ENCODE assay signal across 8 mouse cellular contexts in the genomic region with DNA sequence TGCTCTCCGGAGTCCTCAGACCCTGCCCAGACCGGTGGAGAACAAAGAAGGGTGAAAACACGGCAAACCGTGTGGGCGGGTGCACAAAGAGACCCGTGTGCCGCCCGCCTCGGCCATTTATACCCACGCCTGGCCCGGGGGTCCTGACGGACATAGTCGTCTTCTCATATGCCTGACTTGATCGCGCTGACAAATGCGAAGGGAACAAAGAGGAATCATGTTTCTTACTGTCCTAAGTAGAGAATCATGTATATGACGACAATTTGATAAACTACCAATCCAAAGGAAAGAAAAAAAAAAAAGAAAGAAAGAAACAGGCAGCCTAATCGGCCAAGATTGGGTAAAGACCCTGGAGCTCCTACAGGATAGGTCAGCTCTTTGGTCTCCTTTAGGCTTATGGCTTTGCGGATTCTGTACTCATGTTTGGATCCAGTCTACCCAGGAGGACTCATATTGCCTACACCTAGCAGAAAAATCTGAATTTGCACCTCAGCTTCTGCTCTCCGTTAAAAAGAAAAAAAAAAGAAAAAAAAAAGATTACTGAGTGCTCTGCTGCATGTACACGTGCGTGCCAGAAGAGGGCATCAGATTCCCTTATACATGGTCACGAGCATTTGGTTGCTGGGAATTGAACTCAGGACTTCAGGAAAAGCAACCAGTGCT. TPM values are rescaled to one million over a fixed set of nuclear protein-coding genes. Genes with fewer than 3 reads are reported as not detected.
DNase-seq lines count a peak whose midpoint lies in the region; ATAC-seq and TF ChIP-seq lines count a peak whose summit lies in the region.

No protein-coding gene starts in this region.

- peak; percentile 78 for TF ChIP-seq CTCF in liver, embryonic 14.5 days (IDR thresholded peaks at IDR 0.05; ENCODE audit: low read depth)

- H3K27ac ChIP-seq in heart, embryonic 15.5 days, result peak overlapping the region; percentile 88
- H3K27ac ChIP-seq in liver, embryonic 14.5 days, result peak overlapping the region; percentile 81
- peak overlapping the region; percentile 91 for H3K27ac ChIP-seq in stomach, embryonic 16.5 days (ENCODE audit: low read length)

- peaks cover 5% of the 10 kb centered on the region for H3K27me3 ChIP-seq in heart, embryonic 15.5 days
- H3K27me3 ChIP-seq in liver, embryonic 14.5 days (ENCODE audit: control insufficient read depth, insufficient read depth, low read length), result peaks cover 5% of the 10 kb centered on the region
- 0 out of 2 replicates have a peak, but pooled peaks cover 4% of the 10 kb centered on the region for H3K27me3 ChIP-seq in stomach, embryonic 16.5 days (ENCODE audit: control insufficient read depth, insufficient read depth, low read length)

- ATAC-seq in heart, embryonic 15.5 days (replicated peaks; ENCODE audit: insufficient number of reproducible peaks, insufficient read depth, low FRiP score, low read depth), result peak; percentile 75
- ATAC-seq in liver, embryonic 14.5 days (ENCODE audit: insufficient read depth), result peak; percentile 75
- peak; percentile 75; the same call in 1 of the 2 replicates for ATAC-seq in stomach, embryonic 16.5 days (ENCODE audit: insufficient read depth, low FRiP score)

- TF ChIP-seq EP300 in liver, embryonic 14.5 days (IDR thresholded peaks at IDR 0.05; ENCODE audit: low read depth), result peak; percentile 63

- peak overlapping the region; percentile 99 for H3K4me3 ChIP-seq in heart, embryonic 15.5 days
- peak overlapping the region; percentile 67 to 96 for H3K4me3 ChIP-seq in liver, embryonic 14.5 days (ENCODE audit: insufficient read depth in 1 of 2, low read depth in 2 of 2, low read length in 2 of 2)
- peak overlapping the region; percentile 88 for H3K4me3 ChIP-seq in stomach, embryonic 16.5 days (replicated peaks; ENCODE audit: low read length)

- peak overlapping the region; percentile 98 for H3K9ac ChIP-seq in heart, embryonic 15.5 days
- H3K9ac ChIP-seq in liver, embryonic 14.5 days (replicated peaks), result peak overlapping the region; percentile 83
- peak overlapping the region; percentile 94 for H3K9ac ChIP-seq in stomach, embryonic 16.5 days (ENCODE audit: low read length)

- H3K9me3 ChIP-seq in heart, embryonic 15.5 days (replicated peaks), result no peaks in the 10 kb centered on the region
- H3K9me3 ChIP-seq in liver, embryonic 14.5 days (ENCODE audit: control insufficient read depth, low read length), result no peaks in the 10 kb centered on the region
- H3K9me3 ChIP-seq in stomach, embryonic 16.5 days (replicated peaks; ENCODE audit: control insufficient read depth, low read length), result no peaks in the 10 kb centered on the region

- DNase-seq in CD8-positive naive resting alpha-beta T cell, adult 2 months (ENCODE audit: low read depth in 2 of 2, low spot score in 2 of 2), result peak; percentile 67
- peak; percentile 69 for DNase-seq in c-Kit-positive CD71-negative TER-119-negative erythroid progenitor cells, embryonic 14.5 days (ENCODE audit: low read depth)
- DNase-seq in fibroblast of lung, adult 2 months (ENCODE audit: low read depth), result peak; percentile 78
- DNase-seq in kidney, postnatal 10 days, result peak; percentile 88
- no peak for DNase-seq in liver, embryonic 14.5 days (ENCODE audit: low read depth in 3 of 3, low spot score in 3 of 3)
- DNase-seq in neural tube, embryonic 10.5 days (ENCODE audit: extremely low spot score, low spot score), result peak; percentile 90

- H3K4me2 ChIP-seq in heart, embryonic 15.5 days, result peak overlapping the region; percentile 79
- H3K4me2 ChIP-seq in liver, embryonic 14.5 days (ENCODE audit: low read depth), result peak overlapping the region; percentile 89
- peak overlapping the region; percentile 70 for H3K4me2 ChIP-seq in stomach, embryonic 16.5 days (ENCODE audit: low read depth, low read length)

- H3K4me1 ChIP-seq in heart, embryonic 15.5 days (replicated peaks), result peaks cover 14% of the 10 kb centered on the region
- H3K4me1 ChIP-seq in liver, embryonic 14.5 days (replicated peaks; ENCODE audit: control insufficient read depth in 2 of 2, insufficient read depth in 2 of 2, low read length in 1 of 2), result peaks cover 0 to 7% of the 10 kb centered on the region in 2 experiments
- H3K4me1 ChIP-seq in stomach, embryonic 16.5 days (ENCODE audit: control insufficient read depth, insufficient read depth, low read length), result peaks cover 4% of the 10 kb centered on the region; the same call in 1 of the 2 replicates

- WGBS in heart, embryonic 15.5 days, result under 1% methylated on average over 23 of the region's 23 CpGs
- under 1% methylated on average over 23 of the region's 23 CpGs for WGBS in liver, embryonic 14.5 days (ENCODE audit: insufficient replicate concordance)
- WGBS in stomach, embryonic 16.5 days, result 0% methylated on average over 23 of the region's 23 CpGs

- H3K36me3 ChIP-seq in heart, embryonic 15.5 days, result peaks cover 16% of the 10 kb centered on the region
- peaks cover 20% of the 10 kb centered on the region for H3K36me3 ChIP-seq in liver, embryonic 14.5 days (replicated peaks; ENCODE audit: control insufficient read depth, insufficient read depth, low read depth)
- H3K36me3 ChIP-seq in stomach, embryonic 16.5 days (ENCODE audit: control insufficient read depth, insufficient read depth, low read length), result peaks cover 10% of the 10 kb centered on the region; the same call in 1 of the 2 replicates

RNA-seq across cellular contexts. Expression of a gene that starts 6.5 kb away (rescaled TPM):
- polyA plus RNA-seq in heart, embryonic 15.5 days (2015; fragmentation: Nextera tagmentation; extraction: Ambion mirVana), result 0.16 and 0.30 TPM in 2 replicates
- polyA plus RNA-seq in liver, embryonic 14.5 days (2012; rRNA removed), result 1.5 and 3.5 TPM in 2 replicates
- not detected in 2 replicates for polyA plus RNA-seq in liver, embryonic 14.5 days (2014; fragmentation: Nextera tagmentation; extraction: Ambion mirVana)
- polyA plus RNA-seq in stomach, embryonic 16.5 days (2015; fragmentation: Nextera tagmentation; extraction: Ambion mirVana), result 0.94 and 1.4 TPM in 2 replicates

RNA-seq across cellular contexts. Expression of a gene that starts 17.2 kb away (rescaled TPM):
- polyA plus RNA-seq in heart, embryonic 15.5 days (2015; fragmentation: Nextera tagmentation; extraction: Ambion mirVana), result not detected in 2 replicates
- polyA plus RNA-seq in liver, embryonic 14.5 days (2012; rRNA removed), result not detected in 2 replicates
- polyA plus RNA-seq in liver, embryonic 14.5 days (2014; fragmentation: Nextera tagmentation; extraction: Ambion mirVana), result not detected in 2 replicates
- 0.27 TPM in 1 of 2 replicates, not detected in the other for polyA plus RNA-seq in stomach, embryonic 16.5 days (2015; fragmentation: Nextera tagmentation; extraction: Ambion mirVana)

RNA-seq across cellular contexts. Expression of a gene that starts 19.4 kb away (rescaled TPM):
- polyA plus RNA-seq in heart, embryonic 15.5 days (2015; fragmentation: Nextera tagmentation; extraction: Ambion mirVana), result 3.5 and 4.8 TPM in 2 replicates
- 0.90 and 2.5 TPM in 2 replicates for polyA plus RNA-seq in liver, embryonic 14.5 days (2012; rRNA removed)
- polyA plus RNA-seq in liver, embryonic 14.5 days (2014; fragmentation: Nextera tagmentation; extraction: Ambion mirVana), result 0.38 and 0.41 TPM in 2 replicates
- polyA plus RNA-seq in stomach, embryonic 16.5 days (2015; fragmentation: Nextera tagmentation; extraction: Ambion mirVana), result 13.7 and 16.3 TPM in 2 replicates

RNA-seq across cellular contexts. Expression of a gene that starts 20.0 kb away (rescaled TPM):
- polyA plus RNA-seq in heart, embryonic 15.5 days (2015; fragmentation: Nextera tagmentation; extraction: Ambion mirVana), result 2.1 and 2.6 TPM in 2 replicates
- polyA plus RNA-seq in liver, embryonic 14.5 days (2012; rRNA removed), result 0.02 TPM in 1 of 2 replicates, not detected in the other
- polyA plus RNA-seq in liver, embryonic 14.5 days (2014; fragmentation: Nextera tagmentation; extraction: Ambion mirVana), result 0.19 and 0.25 TPM in 2 replicates
- polyA plus RNA-seq in stomach, embryonic 16.5 days (2015; fragmentation: Nextera tagmentation; extraction: Ambion mirVana), result 0.96 and 1.4 TPM in 2 replicates

RNA-seq across cellular contexts. Expression of a gene that starts 21.5 kb away (rescaled TPM):
- polyA plus RNA-seq in heart, embryonic 15.5 days (2015; fragmentation: Nextera tagmentation; extraction: Ambion mirVana), result 16.1 and 19.9 TPM in 2 replicates
- polyA plus RNA-seq in liver, embryonic 14.5 days (2012; rRNA removed), result 9.7 and 11.0 TPM in 2 replicates
- 10.1 and 10.4 TPM in 2 replicates for polyA plus RNA-seq in liver, embryonic 14.5 days (2014; fragmentation: Nextera tagmentation; extraction: Ambion mirVana)
- polyA plus RNA-seq in stomach, embryonic 16.5 days (2015; fragmentation: Nextera tagmentation; extraction: Ambion mirVana), result 36.7 and 40.6 TPM in 2 replicates

Comparison
In these comparisons a context has a peak if more than half of its experiments do, and no peak if none do; other contexts are left out.
1. DNase-seq: peak in CD8-positive naive resting alpha-beta T cell, adult 2 months (2 of 2), c-Kit-positive CD71-negative TER-119-negative erythroid progenitor cells, embryonic 14.5 days (single experiment), fibroblast of lung, adult 2 months (single experiment), kidney, postnatal 10 days (single experiment) and neural tube, embryonic 10.5 days (single experiment); none in liver, embryonic 14.5 days (0 of 3).
2. Peak in every context shown above with its lines, with median percentiles within 50 percentile points of each other: ATAC-seq, H3K27ac ChIP-seq, H3K4me2 ChIP-seq, H3K4me3 ChIP-seq and H3K9ac ChIP-seq.